Mouse (Mus musculus) CH12.LX (cell line): ENCODE data around the gene Xcl1. TPM values are rescaled to one million over a fixed set of nuclear protein-coding genes. Genes with fewer than 3 reads are reported as not detected.

Source experiments
- DNase-seq: peaks from one replicate; pipeline ENCODE4 v3.0.0-alpha.2; 2013; ENCODE audit errors: extremely low read depth
- H3K27ac ChIP-seq: 2 replicates; pipeline ENCODE4 v1.5.1; 2012; ENCODE audit warnings: low read depth, mild to moderate bottlenecking, control low read depth, moderate library complexity; ENCODE audit not compliant: insufficient read depth
- H3K27me3 ChIP-seq: replicated peaks from 2 replicates; pipeline ENCODE3; 2012; ENCODE audit warnings: inconsistent platforms
- H3K36me3 ChIP-seq, 2 experiments: replicated peaks in 1 of 2; 2 replicates each; pipeline versions ENCODE3 to v1.6.1; 2012; ENCODE audit warnings: inconsistent platforms in 1 of 2, low read length in 1 of 2, mild to moderate bottlenecking in 1 of 2, mixed read lengths in 1 of 2, moderate library complexity in 1 of 2; ENCODE audit not compliant: control insufficient read depth in 1 of 2, insufficient read depth in 1 of 2
- H3K4me1 ChIP-seq, 2 experiments: 2 replicates each; pipeline ENCODE4 v1.6.1; 2012; ENCODE audit warnings: inconsistent platforms in 1 of 2, moderate library complexity in 1 of 2; ENCODE audit not compliant: insufficient read depth in 2 of 2, control insufficient read depth in 1 of 2
- H3K4me2 ChIP-seq: 2 replicates; pipeline ENCODE4 v1.6.1; 2012; ENCODE audit warnings: low read depth, mild to moderate bottlenecking, control low read depth; ENCODE audit not compliant: poor library complexity, insufficient read depth, severe bottlenecking
- H3K4me3 ChIP-seq, 3 experiments: fragments of 150-350 bp in 1 of 3; sonication (generic) in 1 of 3; replicated peaks in 1 of 3; 2 replicates each; pipeline versions ENCODE3 to v1.5.1; 2011 to 2012; ENCODE audit warnings: low read depth in 2 of 3, low read length in 2 of 3, mild to moderate bottlenecking in 2 of 3, moderate library complexity in 2 of 3, control low read depth in 1 of 3, improper control_type of control experiment in 1 of 3, inconsistent platforms in 1 of 3, mixed read lengths in 1 of 3; ENCODE audit not compliant: poor library complexity in 1 of 3
- H3K79me2 ChIP-seq: replicated peaks from 2 replicates; pipeline ENCODE4 v1.6.1; 2012; ENCODE audit warnings: mild to moderate bottlenecking, moderate library complexity; ENCODE audit not compliant: control insufficient read depth, poor library complexity, insufficient read depth, severe bottlenecking; ENCODE audit errors: extremely low read depth
- H3K9ac ChIP-seq: 2 replicates; pipeline ENCODE4 v1.6.1; 2012; ENCODE audit warnings: low read depth, mild to moderate bottlenecking, control low read depth, moderate library complexity; ENCODE audit not compliant: insufficient read depth
- H3K9me3 ChIP-seq: replicated peaks from 2 replicates; pipeline ENCODE3; 2012; ENCODE audit warnings: low read length, inconsistent platforms, mixed read lengths
- BHLHE40 ChIP-seq: IDR thresholded peaks from 2 replicates; pipeline ENCODE4 v1.6.1; 2011; ENCODE audit warnings: mild to moderate bottlenecking, low read depth, low read length, improper control_type of control experiment
- CHD1 ChIP-seq: IDR thresholded peaks from 2 replicates; pipeline ENCODE4 v1.6.1; 2012; ENCODE audit warnings: low read depth, low read length, improper control_type of control experiment, inconsistent platforms
- CHD2 ChIP-seq: IDR thresholded peaks from 2 replicates; pipeline ENCODE4 v1.6.1; 2011; ENCODE audit warnings: low read length, improper control_type of control experiment
- CTCF ChIP-seq, 2 experiments: IDR thresholded peaks in 1 of 2; conservative IDR thresholded peaks in 1 of 2; 2 replicates each; pipeline ENCODE4 v1.5.1; 2011 to 2012; ENCODE audit warnings: low read depth in 2 of 2, low read length in 2 of 2, improper control_type of control experiment in 1 of 2, inconsistent platforms in 1 of 2, mild to moderate bottlenecking in 1 of 2, moderate library complexity in 1 of 2
- E2F4 ChIP-seq: IDR thresholded peaks from 2 replicates; pipeline ENCODE4 v1.6.1; 2011; ENCODE audit warnings: low read depth, low read length, improper control_type of control experiment; ENCODE audit not compliant: insufficient replicate concordance
- ELF1 ChIP-seq: IDR thresholded peaks from 2 replicates; pipeline ENCODE4 v1.6.1; 2014; ENCODE audit warnings: low read depth, mild to moderate bottlenecking, inconsistent platforms, low read length, improper control_type of control experiment
- EP300 ChIP-seq: IDR thresholded peaks from 2 replicates; pipeline ENCODE4 v1.6.1; 2011; ENCODE audit warnings: low read length, improper control_type of control experiment
- ETS1 ChIP-seq: conservative IDR thresholded peaks from 2 replicates; pipeline ENCODE4 v1.6.1; 2012; ENCODE audit warnings: low read depth, mild to moderate bottlenecking, inconsistent platforms, low read length, improper control_type of control experiment, moderate library complexity
- GABPA ChIP-seq: IDR thresholded peaks from 2 replicates; pipeline ENCODE4 v1.6.1; 2012; ENCODE audit warnings: low read depth, low read length, improper control_type of control experiment, inconsistent platforms; ENCODE audit not compliant: insufficient replicate concordance
- HCFC1 ChIP-seq: IDR thresholded peaks from 2 replicates; pipeline ENCODE4 v1.6.1; 2012; ENCODE audit warnings: low read depth, mild to moderate bottlenecking, inconsistent platforms, low read length, improper control_type of control experiment
- IRF4 ChIP-seq: IDR thresholded peaks from 2 replicates; pipeline ENCODE4 v1.6.1; 2014; ENCODE audit warnings: low read depth, mild to moderate bottlenecking, inconsistent platforms, low read length, improper control_type of control experiment
- JUN ChIP-seq: IDR thresholded peaks from 2 replicates; pipeline ENCODE4 v1.6.1; 2011; ENCODE audit warnings: low read depth, mild to moderate bottlenecking, low read length, improper control_type of control experiment, moderate library complexity; ENCODE audit not compliant: insufficient read depth
- JUND ChIP-seq: conservative IDR thresholded peaks from 2 replicates; pipeline ENCODE4 v1.6.1; 2011; ENCODE audit warnings: low read depth, low read length, improper control_type of control experiment
- MAFK ChIP-seq: IDR thresholded peaks from 2 replicates; pipeline ENCODE4 v1.6.1; 2011; ENCODE audit warnings: low read length, improper control_type of control experiment; ENCODE audit not compliant: insufficient replicate concordance
- MAX ChIP-seq: IDR thresholded peaks from 2 replicates; pipeline ENCODE4 v1.6.1; 2011; ENCODE audit warnings: low read length, improper control_type of control experiment
- MAZ ChIP-seq: IDR thresholded peaks from 2 replicates; pipeline ENCODE4 v1.6.1; 2012; ENCODE audit warnings: low read depth, mild to moderate bottlenecking, inconsistent platforms, low read length, improper control_type of control experiment, moderate library complexity
- MEF2A ChIP-seq: IDR thresholded peaks from 2 replicates; pipeline ENCODE4 v1.6.1; 2014; ENCODE audit warnings: low read depth, mild to moderate bottlenecking, inconsistent platforms, low read length, improper control_type of control experiment, borderline replicate concordance
- MXI1 ChIP-seq: IDR thresholded peaks from 2 replicates; pipeline ENCODE4 v1.6.1; 2011; ENCODE audit warnings: mild to moderate bottlenecking, low read depth, low read length, improper control_type of control experiment
- MYC ChIP-seq: IDR thresholded peaks from 2 replicates; pipeline ENCODE4 v1.6.1; 2011; ENCODE audit warnings: low read depth, mild to moderate bottlenecking, improper control_type of control experiment, low read length
- NELFE ChIP-seq: IDR thresholded peaks from 2 replicates; pipeline ENCODE4 v1.6.1; 2011; ENCODE audit warnings: low read depth, low read length, improper control_type of control experiment
- NRF1 ChIP-seq: IDR thresholded peaks from 2 replicates; pipeline ENCODE4 v1.6.1; 2014; ENCODE audit warnings: low read depth, mild to moderate bottlenecking, inconsistent platforms, low read length, improper control_type of control experiment, moderate library complexity
- PAX5 ChIP-seq: IDR thresholded peaks from 2 replicates; pipeline ENCODE4 v1.6.1; 2012; ENCODE audit warnings: low read length, inconsistent platforms, mixed read lengths
- POLR2A ChIP-seq: IDR thresholded peaks from 2 replicates; pipeline ENCODE4 v1.6.1; 2011; ENCODE audit warnings: low read depth, mild to moderate bottlenecking, improper control_type of control experiment, low read length
- POLR2AphosphoS2 ChIP-seq: IDR thresholded peaks from 2 replicates; pipeline ENCODE4 v1.6.1; 2011; ENCODE audit warnings: low read depth, low read length, improper control_type of control experiment
- RAD21 ChIP-seq: IDR thresholded peaks from 2 replicates; pipeline ENCODE4 v1.6.1; 2011; ENCODE audit warnings: low read depth, mild to moderate bottlenecking, low read length, improper control_type of control experiment, moderate library complexity
- RCOR1 ChIP-seq: conservative IDR thresholded peaks from 2 replicates; pipeline ENCODE4 v1.6.1; 2012; ENCODE audit warnings: low read depth, mild to moderate bottlenecking, inconsistent platforms, low read length, improper control_type of control experiment
- SIN3A ChIP-seq: IDR thresholded peaks from 2 replicates; pipeline ENCODE4 v1.6.1; 2012; ENCODE audit warnings: low read length, improper control_type of control experiment, inconsistent platforms
- SMC3 ChIP-seq: IDR thresholded peaks from 2 replicates; pipeline ENCODE4 v1.6.1; 2011; ENCODE audit warnings: low read depth, low read length, improper control_type of control experiment
- TBP ChIP-seq: conservative IDR thresholded peaks from 2 replicates; pipeline ENCODE4 v1.6.1; 2011; ENCODE audit warnings: low read depth, low read length, improper control_type of control experiment
- TCF12 ChIP-seq: IDR thresholded peaks from 2 replicates; pipeline ENCODE4 v1.6.1; 2014; ENCODE audit warnings: low read depth, mild to moderate bottlenecking, inconsistent platforms, low read length, improper control_type of control experiment
- UBTF ChIP-seq: IDR thresholded peaks from 2 replicates; pipeline ENCODE4 v1.6.1; 2012; ENCODE audit warnings: low read depth, mild to moderate bottlenecking, inconsistent platforms, low read length, improper control_type of control experiment, moderate library complexity
- USF1 ChIP-seq: IDR thresholded peaks from 2 replicates; pipeline ENCODE4 v1.6.1; 2014; ENCODE audit warnings: low read depth, mild to moderate bottlenecking, inconsistent platforms, low read length, improper control_type of control experiment
- USF2 ChIP-seq: conservative IDR thresholded peaks from 2 replicates; pipeline ENCODE4 v1.6.1; 2011; ENCODE audit warnings: low read depth, low read length, improper control_type of control experiment
- ZC3H11A ChIP-seq: IDR thresholded peaks from 2 replicates; pipeline ENCODE4 v1.6.1; 2012; ENCODE audit warnings: low read depth, mild to moderate bottlenecking, inconsistent platforms, low read length, improper control_type of control experiment
- ZKSCAN1 ChIP-seq: IDR thresholded peaks from 2 replicates; pipeline ENCODE4 v1.6.1; 2012; ENCODE audit warnings: low read depth, inconsistent platforms, low read length, improper control_type of control experiment, borderline replicate concordance
- ZMIZ1 ChIP-seq: IDR thresholded peaks from 2 replicates; pipeline ENCODE4 v1.6.1; 2012; ENCODE audit warnings: low read depth, mild to moderate bottlenecking, inconsistent platforms, low read length, improper control_type of control experiment
- ZNF384 ChIP-seq: IDR thresholded peaks from 2 replicates; pipeline ENCODE4 v1.6.1; 2012; ENCODE audit warnings: low read depth, low read length, improper control_type of control experiment, inconsistent platforms
- dilution Hi-C: fragments of 300-500 bp; cut with MboI; formaldehyde crosslinking; loops from 2 replicates; pipeline ENCODE4 v1.14.3; 2020; ENCODE audit warnings: low sequenced_read_pairs; ENCODE audit not compliant: extremely low pct_unique_long_range_greater_than_20kb, extremely low pct_ligation_motif_present
- in situ Hi-C: fragments of 300-500 bp; cut with MboI; formaldehyde crosslinking; loops from 3 replicates; pipeline ENCODE4 v1.14.3; 2019; ENCODE audit warnings: low sequenced_read_pairs, low pct_ligation_motif_present, low pct_unique_long_range_greater_than_20kb, mixed read lengths
- polyA plus RNA-seq: library from polyadenylated mRNA; unstranded; fragments of >175 nt; gene quantifications from 2 replicates; pipeline ENCODE4 v1.2.1, GENCODE M21; 2012; ENCODE audit warnings: low read depth; ENCODE audit not compliant: insufficient read length
- total RNA-seq, 2 experiments: library from RNA; depleted of rRNA; stranded (reverse); fragments of 300-350 nt in 1 of 2; fragments of >200 nt in 1 of 2; gene quantifications; 2 replicates each; pipeline ENCODE4 v1.2.3; 2012 to 2014

The Xcl1 gene
- total and polyA plus RNA-seq, 3 experiments, result 0.46 to 0.68 TPM; not detected in 1

GRCm38 (mm10) chr1:164905047-164905446 lies 30.3 kb downstream of the Xcl1 start:
- dilution Hi-C loops, result no loop called here
- Histone ChIP-seq H3K27ac (no peak overlapping the region), H3K4me1 (no peaks in the 10 kb centered on the region), H3K4me2 (no peak overlapping the region), H3K27me3 (no peaks in the 10 kb centered on the region), H3K79me2 (no peaks in the 10 kb centered on the region), H3K4me3 (no peak overlapping the region), H3K36me3 (no peaks in the 10 kb centered on the region), H3K9me3 (no peaks in the 10 kb centered on the region), H3K9ac (no peak overlapping the region)
- in situ Hi-C loops, result no loop called here
- TF ChIP-seq MYC (no peak), RCOR1 (no peak), MEF2A (no peak), JUND (no peak), EP300 (no peak), MAX (peak; percentile 45; the same call in 1 of the 2 replicates), ZC3H11A (peak; percentile 50), MAZ (no peak), ZNF384 (no peak), ETS1 (no peak), CHD2 (no peak), RAD21 (peak; percentile 88), BHLHE40 (no peak), E2F4 (no peak), JUN (no peak), NRF1 (no peak), MAFK (no peak), TBP (no peak), PAX5 (no peak), POLR2A (no peak), SIN3A (no peak), USF2 (no peak), NELFE (no peak), SMC3 (peak; percentile 84), POLR2AphosphoS2 (no peak), UBTF (no peak), IRF4 (no peak), HCFC1 (no peak), CHD1 (no peak), ZKSCAN1 (no peak), USF1 (no peak), ZMIZ1 (no peak), TCF12 (no peak), GABPA (no peak), ELF1 (peak; percentile 37; the same call in 1 of the 2 replicates), MXI1 (no peak), CTCF (conservative IDR thresholded peaks at IDR 0.05 in 1 of 2, IDR thresholded peaks at IDR 0.05 in 1 of 2; ENCODE audit: low read depth in 2 of 2, low read length in 2 of 2) (peak; percentile 53 to 82)
- DNase-seq, result peak; percentile 55
